Mouse (Mus musculus) adrenal gland, postnatal 10 days (tissue): ENCODE results near the gene Pid1. TPM values are rescaled to one million over a fixed set of nuclear protein-coding genes. Genes with fewer than 3 reads are reported as not detected.
"Not testable (repeated sequence)": the region's sequence is repeated elsewhere in the genome, so short reads cannot be mapped to it uniquely, and the experiment has no call there.

ENCODE experiments used
- DNase-seq: peaks from one replicate; pipeline ENCODE4 v3.0.0; 2021; ENCODE audit warnings: mixed read lengths
- total RNA-seq, 2 experiments: library from RNA; stranded (reverse); gene quantifications; 2 replicates each; pipeline ENCODE4 v1.2.3; 2021

Pid1 gene
- total RNA-seq, 2 experiments from 2014 or later, result 24.9 to 26.4 TPM

- no peak for DNase-seq
These were observed 92.2 kb downstream of the Pid1 start for GRCm38 (mm10) chr1:84271712-84272200.

- DNase-seq, result no peak
These were observed 106.3 kb downstream of the Pid1 start for GRCm38 (mm10) chr1:84257656-84258055.

GRCm38 (mm10) chr1:84254361-84254760 is 109.6 kb downstream of the Pid1 start:
- no peak for DNase-seq

- peak; percentile 66 for DNase-seq
These were observed 110.1 kb downstream of the Pid1 start for GRCm38 (mm10) chr1:84253838-84254237.

GRCm38 (mm10) chr1:84251205-84251604 is 112.8 kb downstream of the Pid1 start:
- no peak for DNase-seq

GRCm38 (mm10) chr1:84250770-84251169 is 113.2 kb downstream of the Pid1 start:
- DNase-seq, result no peak

GRCm38 (mm10) chr1:84249772-84250338 is 114.1 kb downstream of the Pid1 start:
- no peak for DNase-seq

- peak; percentile 56 for DNase-seq
These were observed 116.9 kb downstream of the Pid1 start for GRCm38 (mm10) chr1:84247111-84247510.

GRCm38 (mm10) chr1:84241192-84241828 is 122.7 kb downstream of the Pid1 start:
- DNase-seq, result no peak

GRCm38 (mm10) chr1:84240203-84240602 is 123.8 kb downstream of the Pid1 start:
- no peak for DNase-seq

- no peak for DNase-seq
These were observed 133.5 kb downstream of the Pid1 start for GRCm38 (mm10) chr1:84230431-84230830.

- DNase-seq, result peak; percentile 49
These were observed 138.4 kb downstream of the Pid1 start for GRCm38 (mm10) chr1:84225626-84226025.

GRCm38 (mm10) chr1:84222051-84222450 is 141.9 kb downstream of the Pid1 start:
- no peak for DNase-seq

- DNase-seq, result no peak
These were observed 145.4 kb downstream of the Pid1 start for GRCm38 (mm10) chr1:84218605-84219004.

- no peak for DNase-seq
These were observed 146.2 kb downstream of the Pid1 start for GRCm38 (mm10) chr1:84217777-84218176.

- DNase-seq, result no peak
These were observed 152.5 kb downstream of the Pid1 start for GRCm38 (mm10) chr1:84211507-84211906.

GRCm38 (mm10) chr1:84205746-84206145 is 158.2 kb downstream of the Pid1 start:
- DNase-seq, result not testable (repeated sequence)

- DNase-seq, result no peak
These were observed 160.5 kb downstream of the Pid1 start for GRCm38 (mm10) chr1:84203494-84203893.

GRCm38 (mm10) chr1:84199890-84200289 is 164.1 kb downstream of the Pid1 start:
- DNase-seq, result no peak

- DNase-seq, result peak; percentile 23
These were observed 165.1 kb downstream of the Pid1 start for GRCm38 (mm10) chr1:84198887-84199286.

- no peak for DNase-seq
These were observed 171.8 kb downstream of the Pid1 start for GRCm38 (mm10) chr1:84192167-84192566.

GRCm38 (mm10) chr1:84189446-84189845 is 174.5 kb downstream of the Pid1 start:
- no peak for DNase-seq

GRCm38 (mm10) chr1:84186756-84187437 is 177.1 kb downstream of the Pid1 start:
- DNase-seq, result no peak
